Mouse (Mus musculus) midbrain, embryonic 14.5 days (tissue): ENCODE measurements around the gene Crtam. TPM values are rescaled to one million over a fixed set of nuclear protein-coding genes. Genes with fewer than 3 reads are reported as not detected.

Experiments used
- ATAC-seq: fragments of 200-750 bp; cut with Nextera tagmentation; 2 replicates; pipeline ENCODE4 v1.8.0; 2017; ENCODE audit warnings: moderate number of reproducible peaks, moderate library complexity; ENCODE audit not compliant: low FRiP score, low TSS enrichment
- DNase-seq: peaks from one replicate; pipeline ENCODE4 v3.0.0-alpha.2; 2015
- H3K27ac ChIP-seq: fragments of 300-500 bp; sonication (generic); replicated peaks from 2 replicates; pipeline ENCODE4 v1.5.1; 2014; ENCODE audit warnings: mild to moderate bottlenecking, low read depth, low read length, moderate library complexity
- H3K27me3 ChIP-seq: fragments of 300-500 bp; sonication (generic); 2 replicates; pipeline ENCODE4 v1.6.1; 2014; ENCODE audit warnings: low read length, control low read depth, mixed read lengths; ENCODE audit not compliant: control insufficient read depth, insufficient read depth
- H3K36me3 ChIP-seq: fragments of 300-500 bp; sonication (generic); 2 replicates; pipeline ENCODE4 v1.6.1; 2014; ENCODE audit warnings: low read length, control low read depth; ENCODE audit not compliant: control insufficient read depth, insufficient read depth
- H3K4me1 ChIP-seq: fragments of 300-500 bp; sonication (generic); 2 replicates; pipeline ENCODE4 v1.6.1; 2014; ENCODE audit warnings: mild to moderate bottlenecking, antibody characterized with exemption, low read length, control low read depth; ENCODE audit not compliant: control insufficient read depth, insufficient read depth
- H3K4me2 ChIP-seq: fragments of 300-500 bp; sonication (generic); 2 replicates; pipeline ENCODE4 v1.6.1; 2014; ENCODE audit warnings: mild to moderate bottlenecking, low read length, moderate library complexity
- H3K4me3 ChIP-seq: fragments of 300-500 bp; sonication (generic); replicated peaks from 2 replicates; pipeline ENCODE4 v1.5.1; 2014; ENCODE audit warnings: low read depth, low read length
- H3K9ac ChIP-seq: fragments of 300-500 bp; sonication (generic); replicated peaks from 2 replicates; pipeline ENCODE4 v1.6.1; 2014; ENCODE audit warnings: mild to moderate bottlenecking, low read length, moderate library complexity
- H3K9me3 ChIP-seq: fragments of 300-500 bp; sonication (generic); 2 replicates; pipeline ENCODE4 v1.6.1; 2016; ENCODE audit warnings: low read length, control low read depth, mixed read lengths; ENCODE audit not compliant: control insufficient read depth
- WGBS: fragments of 180-500 bp; shearing (Covaris S2); extraction: QIAGEN DNeasy Blood & Tissue Kit; methylation state at CpG from one replicate; pipeline ENCODE4 v1.1.7; 2014; 5-methylcytosine and 5-hydroxymethylcytosine counted together
- polyA plus RNA-seq: library from polyadenylated mRNA; unstranded; fragments of >200 nt; fragmentation: Nextera tagmentation; extraction: Ambion mirVana; gene quantifications from 2 replicates; pipeline ENCODE4 v1.2.1, GENCODE M21; 2014

Gene Crtam
- polyA plus RNA-seq, 1 experiment from 2014 or later = 0.18 TPM

DNA sequence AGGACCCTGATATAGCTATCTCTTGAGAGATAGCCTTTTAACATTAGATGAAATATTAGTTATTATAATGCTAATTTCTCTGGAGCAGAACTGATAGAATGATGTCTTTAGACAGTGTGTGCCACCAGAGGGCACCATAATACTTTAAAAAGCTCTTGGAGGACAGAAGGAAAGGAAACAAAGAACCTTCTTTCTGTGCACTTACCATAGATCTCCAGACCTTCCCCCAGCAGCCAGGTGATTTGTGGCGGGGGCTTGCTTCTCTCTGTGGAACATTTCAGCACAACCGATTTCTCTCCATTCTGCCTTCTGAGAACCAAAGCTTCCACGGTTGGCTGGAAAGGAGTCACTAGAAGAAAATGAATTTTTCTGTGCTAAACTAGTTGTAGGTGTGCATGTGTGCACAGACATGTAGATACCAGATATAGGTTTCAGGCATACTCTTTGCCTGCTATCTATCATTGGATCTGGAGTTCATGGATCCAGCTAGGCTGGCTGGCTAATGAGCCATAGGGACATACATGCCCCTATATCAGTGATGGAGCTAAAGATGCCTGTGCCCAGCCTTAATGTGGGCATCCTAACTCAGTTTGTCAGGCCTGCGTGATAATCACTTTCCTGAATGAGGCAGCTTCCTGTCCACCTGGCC, 14.4 kb downstream of the Crtam start:
- DNase-seq (peak; percentile 92), ATAC-seq (peak; percentile 63; the same call in 1 of the 2 replicates)
- Histone ChIP-seq H3K4me3 (no peak overlapping the region), H3K27me3 (no peaks in the 10 kb centered on the region), H3K36me3 (no peaks in the 10 kb centered on the region), H3K27ac (peak overlapping the region; percentile 56), H3K9me3 (no peaks in the 10 kb centered on the region), H3K4me2 (no peak overlapping the region), H3K9ac (no peak overlapping the region), H3K4me1 (0 out of 2 replicates have a peak, but pooled peaks cover 4% of the 10 kb centered on the region)
- WGBS = 40% methylated on average over 4 of the region's 4 CpGs

DNA sequence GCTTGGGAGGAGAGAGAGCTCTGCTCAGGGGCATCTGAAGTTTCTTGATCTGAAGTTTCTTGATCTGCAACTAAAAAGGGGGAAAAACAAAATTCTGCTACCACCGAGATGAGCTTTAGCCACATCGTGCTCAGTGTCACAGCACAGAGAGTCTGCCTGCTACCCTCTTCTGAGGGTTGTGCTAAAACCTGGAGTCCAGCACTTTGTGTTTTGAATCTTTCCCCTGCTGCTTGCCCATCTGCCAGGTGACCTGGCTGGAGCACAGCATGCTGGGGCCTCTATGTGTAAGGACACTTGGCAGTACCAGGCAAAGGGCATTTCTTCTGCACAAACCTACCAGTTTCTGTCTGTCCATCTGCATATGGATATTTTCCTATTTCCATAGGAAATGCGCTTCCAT, 20.1 kb downstream of the Crtam start:
- Histone ChIP-seq H3K27ac (no peak overlapping the region), H3K9ac (no peak overlapping the region), H3K36me3 (no peaks in the 10 kb centered on the region), H3K4me1 (no peaks in the 10 kb centered on the region), H3K27me3 (no peaks in the 10 kb centered on the region), H3K9me3 (no peaks in the 10 kb centered on the region), H3K4me2 (no peak overlapping the region), H3K4me3 (no peak overlapping the region)
- ATAC-seq (no peak), DNase-seq (no peak)
- WGBS = 69% methylated on average over 3 of the region's 3 CpGs

DNA sequence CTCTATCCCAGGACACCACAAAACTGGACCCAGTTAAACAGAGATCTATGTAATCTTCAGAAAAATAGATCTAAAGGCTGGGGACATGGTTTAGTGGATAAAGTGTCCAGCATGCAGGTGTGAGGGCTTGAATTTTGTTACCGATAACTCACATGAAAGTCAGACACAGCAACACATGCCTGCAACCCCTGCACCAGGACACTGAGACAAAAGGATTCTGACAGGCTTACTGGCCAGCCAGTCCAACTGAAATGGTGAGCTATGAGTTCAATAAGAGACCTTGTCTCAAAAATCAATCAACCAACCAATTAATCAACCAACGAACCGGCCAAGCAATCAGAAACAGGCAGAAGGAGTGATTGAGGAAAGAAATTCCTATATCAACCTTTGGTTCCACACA, 20.7 kb downstream of the Crtam start:
- Histone ChIP-seq H3K4me3 (no peak overlapping the region), H3K4me2 (no peak overlapping the region), H3K36me3 (no peaks in the 10 kb centered on the region)

DNA sequence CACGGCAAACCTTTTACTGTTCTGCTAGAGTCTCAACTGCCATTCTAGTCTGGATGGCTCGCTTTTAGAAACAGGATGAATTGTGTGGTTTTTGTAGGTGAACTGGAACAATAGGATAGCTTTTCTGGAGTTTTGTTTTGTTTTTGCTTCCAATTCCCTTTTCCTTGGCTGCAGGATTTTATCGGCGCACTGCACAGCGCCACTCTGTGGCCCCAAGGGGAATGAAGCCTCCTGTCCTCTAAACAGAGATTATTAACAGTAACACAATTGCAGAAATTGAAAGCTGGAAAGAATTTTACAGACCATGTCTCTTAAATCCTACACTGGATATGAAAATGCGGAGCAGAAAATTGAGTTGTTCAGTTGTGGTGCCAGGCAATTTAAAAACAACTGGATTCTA, 21.9 kb downstream of the Crtam start:
- Histone ChIP-seq H3K4me1 (no peaks in the 10 kb centered on the region), H3K4me2 (no peak overlapping the region), H3K36me3 (no peaks in the 10 kb centered on the region), H3K9ac (no peak overlapping the region), H3K27me3 (no peaks in the 10 kb centered on the region), H3K4me3 (no peak overlapping the region), H3K9me3 (no peaks in the 10 kb centered on the region), H3K27ac (no peak overlapping the region)
- ATAC-seq (no peak), DNase-seq (peak; percentile 80)
- 32% methylated on average over 6 of the region's 6 CpGs for WGBS

More for the DNA sequence above, 20.7 kb downstream of the Crtam start:
- no peaks in the 10 kb centered on the region for H3K27me3 ChIP-seq
- no peaks in the 10 kb centered on the region for H3K4me1 ChIP-seq
- no peak overlapping the region for H3K9ac ChIP-seq
- H3K27ac ChIP-seq = no peak overlapping the region
- no peaks in the 10 kb centered on the region for H3K9me3 ChIP-seq
- ATAC-seq (no peak), DNase-seq (no peak)
- 90% methylated on average over 3 of the region's 3 CpGs for WGBS

DNA sequence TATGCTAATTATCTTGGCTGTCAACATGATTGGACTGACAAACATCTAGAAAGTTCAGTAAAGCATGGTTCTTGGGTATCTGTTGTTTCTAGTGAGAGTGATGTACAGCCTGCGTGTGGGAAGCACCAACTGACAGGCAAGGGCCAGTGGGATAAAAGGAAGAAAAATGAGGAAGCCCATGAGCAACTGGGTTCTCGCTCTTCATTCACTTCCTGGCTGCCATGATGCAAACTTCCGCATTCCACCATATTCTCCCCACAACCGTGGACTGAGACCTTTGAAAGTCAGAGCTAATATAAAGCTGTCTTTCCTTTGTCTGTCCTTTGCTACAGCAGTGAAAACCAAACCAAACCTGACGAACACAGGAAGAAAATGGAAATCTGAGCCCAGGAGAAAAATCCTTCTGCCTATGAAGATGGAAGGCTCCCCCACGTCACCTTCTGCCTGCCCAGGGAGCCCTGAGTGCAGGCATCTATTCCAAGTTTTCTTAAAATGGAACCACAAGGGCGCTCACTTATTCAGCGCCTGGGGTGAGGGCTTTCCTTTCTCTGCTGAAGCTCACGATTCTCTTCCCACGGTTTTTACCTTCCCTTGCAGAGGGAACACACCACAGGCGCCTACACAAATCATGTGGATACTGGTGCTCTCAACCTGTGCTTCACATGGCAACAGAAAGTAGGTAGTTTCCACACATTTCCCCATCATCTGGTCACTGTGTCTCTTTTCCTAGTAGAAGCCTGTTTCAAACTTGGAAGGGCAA, 30.2 kb downstream of the Crtam start:
- WGBS = 77% methylated on average over 11 of the region's 11 CpGs
- Histone ChIP-seq H3K4me3 (no peak overlapping the region), H3K9me3 (no peaks in the 10 kb centered on the region), H3K36me3 (no peaks in the 10 kb centered on the region), H3K27ac (no peak overlapping the region), H3K4me2 (no peak overlapping the region), H3K4me1 (no peaks in the 10 kb centered on the region), H3K27me3 (no peaks in the 10 kb centered on the region), H3K9ac (no peak overlapping the region)
- no peak for DNase-seq
- no peak for ATAC-seq

DNA sequence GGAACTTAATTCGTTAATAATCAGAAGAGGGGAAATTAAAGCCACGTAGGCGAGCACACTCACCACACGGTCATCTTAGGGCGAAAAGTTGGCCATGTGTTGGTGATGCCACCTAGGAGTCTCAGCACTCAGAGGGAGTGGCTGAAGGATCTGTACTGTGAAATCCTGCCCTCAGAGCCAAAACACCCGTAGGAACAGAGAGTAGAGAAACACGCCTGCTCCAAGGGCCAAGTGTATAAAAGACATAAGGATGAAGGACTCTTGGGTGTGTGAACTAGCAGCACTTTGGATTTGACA, 40.1 kb downstream of the Crtam start:
- WGBS = 12% methylated on average over 7 of the region's 7 CpGs
- peaks cover 10% of the 10 kb centered on the region; the same call in 1 of the 2 replicates for H3K4me1 ChIP-seq

DNA sequence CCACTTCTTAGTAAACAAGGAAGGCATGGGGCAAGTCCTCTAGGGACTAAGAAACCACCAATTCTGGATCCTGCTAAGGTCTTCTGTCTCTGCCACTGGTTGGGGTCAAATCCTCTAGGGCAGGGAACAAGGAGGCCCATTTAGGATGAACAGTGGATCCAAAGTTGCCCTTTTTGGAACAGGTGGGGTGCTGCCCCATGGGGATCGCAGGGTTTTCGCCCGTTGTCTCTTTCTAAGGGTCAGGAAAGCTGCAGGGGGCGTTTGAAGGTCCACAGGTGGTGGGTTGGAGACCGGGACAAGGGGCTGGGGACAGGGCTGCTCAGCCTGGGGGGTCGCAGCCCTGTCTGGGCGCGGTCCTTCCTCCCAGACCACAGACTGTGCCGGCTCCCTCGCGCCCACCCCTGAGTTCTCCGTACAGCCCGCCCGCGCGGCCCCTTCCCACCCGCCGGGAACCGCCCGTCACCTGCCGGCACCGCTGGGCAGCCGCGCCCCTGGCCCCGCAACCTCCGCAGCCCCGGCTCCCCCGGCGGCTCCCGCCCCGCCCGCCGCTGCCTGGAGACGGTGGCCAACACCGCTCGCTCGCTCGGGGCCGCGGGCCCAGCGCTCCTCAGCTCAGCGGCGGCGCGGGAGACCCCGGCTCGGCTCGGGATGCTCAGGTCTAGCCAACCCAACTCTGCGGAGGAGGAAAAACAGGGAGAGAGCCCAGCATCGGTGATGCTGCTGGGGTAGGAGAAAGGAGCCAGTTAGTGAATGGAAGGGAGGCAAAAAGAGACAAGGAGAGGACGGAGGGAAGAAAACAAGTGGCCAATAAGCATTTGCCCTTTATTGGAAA, 40.6 kb downstream of the Crtam start, which contains the start of gene Jhy:
Jhy (minus strand) TSS at position 533 of the 832 bp plus-strand sequence.
- Histone ChIP-seq H3K27ac (peak within 1 kb of the TSS; percentile 47), H3K27me3 (peaks cover 18% of the 10 kb centered on the region), H3K9ac (peak within 1 kb of the TSS; percentile 71), H3K9me3 (no peaks in the 10 kb centered on the region), H3K36me3 (no peaks in the 10 kb centered on the region), H3K4me1 (peaks cover 10% of the 10 kb centered on the region; the same call in 1 of the 2 replicates), H3K4me2 (peak within 1 kb of the TSS; percentile 94), H3K4me3 (peak within 1 kb of the TSS; percentile 56)
- peak; percentile 76; the same call in 1 of the 2 replicates for ATAC-seq
- DNase-seq = peak; percentile 78
- 2% methylated on average over 48 of the region's 51 CpGs for WGBS

More for the DNA sequence above, 40.1 kb downstream of the Crtam start:
- H3K27ac ChIP-seq = no peak overlapping the region; the same call in 1 of the 2 replicates
- H3K4me2 ChIP-seq = peak overlapping the region; percentile 94
- H3K9me3 ChIP-seq = no peaks in the 10 kb centered on the region
- H3K36me3 ChIP-seq = no peaks in the 10 kb centered on the region
- H3K9ac ChIP-seq = peak overlapping the region; percentile 71
- ATAC-seq (no peak), DNase-seq (peak; percentile 41)
- peak overlapping the region; percentile 56 for H3K4me3 ChIP-seq
- peaks cover 18% of the 10 kb centered on the region for H3K27me3 ChIP-seq

DNA sequence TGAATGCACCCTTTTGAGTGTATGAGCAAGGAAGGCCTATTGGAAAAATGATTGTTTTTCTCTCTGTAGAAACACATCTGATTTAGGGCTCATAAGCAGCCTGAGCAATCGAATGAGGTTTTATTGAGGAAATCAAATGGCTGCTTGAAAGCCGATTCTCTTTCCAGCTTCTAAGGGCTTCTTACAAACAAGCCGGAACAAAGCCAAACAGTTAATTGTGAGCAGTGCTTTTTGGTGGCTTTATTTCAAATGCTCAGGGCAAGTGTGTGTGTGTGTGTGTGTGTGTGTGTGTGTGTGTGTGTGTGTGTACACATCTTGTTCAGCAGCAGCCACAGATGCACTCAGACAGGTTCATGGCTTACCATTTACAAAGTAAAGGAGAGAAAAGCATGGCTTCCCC, 43.0 kb downstream of the Crtam start:
- peak; percentile 28 for DNase-seq
- H3K27ac ChIP-seq = no peak overlapping the region

More for the DNA sequence above, 43.0 kb downstream of the Crtam start:
- no peak overlapping the region for H3K4me2 ChIP-seq
- no peak for ATAC-seq
- no peaks in the 10 kb centered on the region for H3K9me3 ChIP-seq
- H3K4me3 ChIP-seq = no peak overlapping the region
- peaks cover 10% of the 10 kb centered on the region; the same call in 1 of the 2 replicates for H3K4me1 ChIP-seq
- no peaks in the 10 kb centered on the region for H3K36me3 ChIP-seq
- 72% methylated on average over 3 of the region's 3 CpGs for WGBS
- H3K9ac ChIP-seq = no peak overlapping the region
- peaks cover 23% of the 10 kb centered on the region for H3K27me3 ChIP-seq
